Mouse (Mus musculus) liver, postnatal 0 days (tissue): ENCODE measurements around the gene Fam149a. TPM values are rescaled to one million over a fixed set of nuclear protein-coding genes. Genes with fewer than 3 reads are reported as not detected.

Source experiments
- ATAC-seq: fragments of 200-750 bp; cut with Nextera tagmentation; 2 replicates; pipeline ENCODE4 v1.8.0; 2017; ENCODE audit warnings: mild to moderate bottlenecking, moderate library complexity
- DNase-seq: peaks from one replicate; pipeline ENCODE4 v3.0.0-alpha.2; 2016
- H3K27ac ChIP-seq: fragments of 300-500 bp; sonication (generic); 2 replicates; pipeline ENCODE4 v1.5.1; 2014; ENCODE audit warnings: antibody characterized with exemption, moderate library complexity, mild to moderate bottlenecking, low read depth
- H3K27me3 ChIP-seq: fragments of 300-500 bp; sonication (generic); 2 replicates; pipeline ENCODE4 v1.6.1; 2014; ENCODE audit warnings: low read length, control low read depth, mixed read lengths; ENCODE audit not compliant: insufficient read depth
- H3K36me3 ChIP-seq: fragments of 300-500 bp; sonication (generic); replicated peaks from 2 replicates; pipeline ENCODE4 v1.6.1; 2014; ENCODE audit warnings: mild to moderate bottlenecking, control low read depth, low read length, moderate library complexity, mixed read lengths; ENCODE audit not compliant: insufficient read depth
- H3K4me1 ChIP-seq: fragments of 300-500 bp; sonication (generic); 2 replicates; pipeline ENCODE4 v1.6.1; 2014; ENCODE audit warnings: antibody characterized with exemption, mild to moderate bottlenecking, control low read depth; ENCODE audit not compliant: insufficient read depth
- H3K4me2 ChIP-seq: fragments of 300-500 bp; sonication (generic); 2 replicates; pipeline ENCODE4 v1.6.1; 2014; ENCODE audit warnings: low read depth, mild to moderate bottlenecking, low read length, moderate library complexity, mixed read lengths
- H3K4me3 ChIP-seq: fragments of 300-500 bp; sonication (generic); 2 replicates; pipeline ENCODE4 v1.5.1; 2014; ENCODE audit warnings: low read depth, low read length
- H3K9ac ChIP-seq: fragments of 300-500 bp; sonication (generic); replicated peaks from 2 replicates; pipeline ENCODE4 v1.6.1; 2014; ENCODE audit warnings: mild to moderate bottlenecking, moderate library complexity
- H3K9me3 ChIP-seq: fragments of 300-500 bp; sonication (generic); 2 replicates; pipeline ENCODE4 v1.6.1; 2016; ENCODE audit warnings: mild to moderate bottlenecking, control low read depth, low read length, mixed read lengths
- CTCF ChIP-seq: sonication (generic); IDR thresholded peaks from 2 replicates; pipeline ENCODE4 v1.5.1; 2016; ENCODE audit warnings: antibody characterized with exemption, low read depth
- EP300 ChIP-seq: IDR thresholded peaks from 2 replicates; pipeline ENCODE4 v1.6.1; 2016; ENCODE audit warnings: antibody characterized with exemption, low read depth, mild to moderate bottlenecking
- WGBS: fragments of 180-500 bp; shearing (Covaris S2); extraction: QIAGEN DNeasy Blood & Tissue Kit; methylation state at CpG from one replicate; pipeline ENCODE4 v1.1.7; 2014; ENCODE audit not compliant: insufficient replicate concordance; 5-methylcytosine and 5-hydroxymethylcytosine counted together
- polyA plus RNA-seq: library from polyadenylated mRNA; unstranded; fragments of >200 nt; fragmentation: Nextera tagmentation; extraction: Ambion mirVana; gene quantifications from 2 replicates; pipeline ENCODE4 v1.2.1, GENCODE M21; 2015

Gene Fam149a
- polyA plus RNA-seq, 1 experiment from 2014 or later, result 1.5 TPM

DNA sequence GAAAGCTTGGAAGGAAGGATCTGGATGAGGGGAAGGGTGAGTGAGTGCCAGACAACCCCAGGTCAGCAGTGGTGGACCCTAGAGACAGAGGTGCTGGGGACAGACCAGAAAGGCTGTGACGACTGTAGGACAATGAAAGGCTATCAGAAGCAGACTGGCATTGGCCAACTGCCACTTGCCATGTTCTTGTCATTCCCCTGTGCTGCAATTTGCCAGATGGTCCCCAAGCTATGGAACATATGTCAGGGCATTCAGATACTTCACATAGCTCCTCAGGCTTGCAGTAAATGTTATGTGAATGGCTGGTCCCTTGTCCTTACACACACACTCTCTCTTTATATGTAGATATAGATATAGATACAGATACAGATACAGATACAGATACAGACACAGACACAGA is 1.2 kb upstream of the Fam149a start:
- Histone ChIP-seq H3K27ac (no peak overlapping the region), H3K4me2 (no peak overlapping the region), H3K4me3 (no peak overlapping the region), H3K9ac (no peak overlapping the region), H3K27me3 (peaks cover 5% of the 10 kb centered on the region; the same call in 1 of the 2 replicates), H3K9me3 (no peaks in the 10 kb centered on the region), H3K4me1 (peaks cover 9% of the 10 kb centered on the region; the same call in 1 of the 2 replicates), H3K36me3 (no peaks in the 10 kb centered on the region)
- ATAC-seq (no peak), DNase-seq (no peak)
- WGBS, result 43% methylated on average over 1 of the region's 1 CpGs
- no peak for TF ChIP-seq EP300
- TF ChIP-seq CTCF, result no peak

DNA sequence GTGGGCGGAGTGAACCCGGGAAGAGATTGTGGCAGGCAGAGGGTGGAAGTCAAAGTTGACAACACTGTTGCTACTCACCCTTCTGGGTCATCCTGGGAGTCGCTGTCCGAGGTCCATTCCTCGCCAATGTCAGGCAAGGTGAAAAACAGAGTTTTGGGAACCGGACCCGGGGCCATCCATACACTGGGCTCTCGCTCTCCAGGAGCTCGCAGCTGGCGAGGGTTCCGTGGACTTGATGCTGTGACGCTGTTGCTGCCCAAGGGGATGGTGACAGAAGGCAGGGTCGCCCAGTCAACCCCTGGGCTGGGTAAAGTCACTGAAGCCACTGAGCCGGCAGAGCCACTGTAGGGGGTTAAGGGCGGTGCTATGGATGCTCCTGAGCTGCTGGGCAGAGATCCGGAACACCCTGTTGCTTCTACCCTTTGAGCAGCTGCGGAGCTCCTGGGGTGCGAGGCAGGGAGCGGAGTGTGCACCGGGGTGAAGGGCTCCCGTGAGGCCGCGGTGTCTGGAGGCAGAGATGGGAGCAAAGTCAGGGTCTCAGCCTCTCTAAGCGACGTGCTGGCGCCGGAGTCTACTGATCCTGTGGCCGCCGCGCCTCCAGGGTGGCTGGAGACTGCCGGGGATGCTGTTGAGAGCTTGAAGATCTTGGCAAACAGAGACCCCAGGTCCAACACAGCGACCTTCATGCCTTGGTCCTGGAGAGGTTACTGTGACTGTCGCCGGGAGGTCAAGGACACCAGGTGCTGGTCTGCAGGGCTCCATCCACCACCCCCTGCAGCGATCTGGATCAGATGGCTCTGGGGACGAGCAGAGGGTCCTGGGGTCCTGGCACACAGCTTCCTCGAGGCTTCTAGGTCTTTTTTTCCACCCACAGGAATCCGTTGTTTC is 772 bp downstream of the Fam149a start:
- H3K9ac ChIP-seq, result no peak overlapping the region
- H3K9me3 ChIP-seq, result no peaks in the 10 kb centered on the region
- no peak overlapping the region for H3K27ac ChIP-seq
- DNase-seq (no peak), ATAC-seq (no peak)
- peak overlapping the region; percentile 51 for H3K4me2 ChIP-seq
- WGBS, result 5% methylated on average over 38 of the region's 38 CpGs
- H3K4me3 ChIP-seq, result peak overlapping the region; percentile 10; the same call in 1 of the 2 replicates
- no peaks in the 10 kb centered on the region for H3K36me3 ChIP-seq
- no peak for TF ChIP-seq EP300
- TF ChIP-seq CTCF, result no peak
- peaks cover 5% of the 10 kb centered on the region; the same call in 1 of the 2 replicates for H3K27me3 ChIP-seq
- peaks cover 9% of the 10 kb centered on the region; the same call in 1 of the 2 replicates for H3K4me1 ChIP-seq

DNA sequence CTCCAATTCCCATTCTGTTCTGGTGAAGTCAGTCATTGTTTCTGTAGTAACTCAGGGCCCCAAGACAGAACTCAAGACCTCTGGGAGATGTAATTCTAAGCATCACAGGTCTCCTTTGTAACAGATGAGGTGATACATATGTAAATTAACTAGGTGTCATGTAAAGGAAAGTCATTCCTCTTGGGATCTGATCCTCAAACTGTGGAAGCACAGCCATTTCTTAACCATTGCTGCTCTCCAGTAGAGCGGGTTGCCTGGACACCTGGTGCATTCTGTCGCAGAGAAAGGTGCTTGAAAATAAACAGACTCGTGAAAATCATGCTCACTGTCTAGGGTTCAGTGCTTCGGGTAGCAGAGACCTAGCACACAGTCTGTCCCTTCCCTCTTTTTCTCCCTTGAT is 1.5 kb downstream of the Fam149a start:
- TF ChIP-seq EP300 (no peak), CTCF (no peak)
- Histone ChIP-seq H3K4me1 (peaks cover 9% of the 10 kb centered on the region; the same call in 1 of the 2 replicates), H3K27me3 (peaks cover 5% of the 10 kb centered on the region; the same call in 1 of the 2 replicates), H3K9me3 (no peaks in the 10 kb centered on the region), H3K27ac (no peak overlapping the region), H3K4me3 (no peak overlapping the region), H3K9ac (no peak overlapping the region), H3K36me3 (no peaks in the 10 kb centered on the region), H3K4me2 (no peak overlapping the region)
- 20% methylated on average over 4 of the region's 4 CpGs for WGBS
- ATAC-seq (no peak), DNase-seq (no peak)

DNA sequence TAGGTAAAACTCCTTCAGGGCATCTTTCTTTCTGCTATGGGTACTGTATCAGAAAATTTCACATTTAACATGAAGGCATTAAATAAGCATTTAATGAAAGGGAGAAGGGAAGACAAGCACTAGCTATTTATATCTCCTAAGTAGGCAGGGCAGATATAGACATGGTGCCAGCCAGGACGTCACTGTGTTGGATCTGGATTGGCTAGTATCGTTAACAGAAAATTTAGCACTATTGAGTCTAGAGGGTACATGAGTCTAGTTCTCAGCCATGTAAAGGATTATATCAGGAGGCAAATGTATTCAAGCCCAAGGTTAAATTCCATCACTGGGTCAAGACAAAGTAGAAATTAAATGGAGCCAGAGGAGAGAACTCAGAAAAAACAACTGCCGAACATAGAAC is 8.0 kb downstream of the Fam149a start:
- Histone ChIP-seq H3K9ac (no peak overlapping the region), H3K36me3 (no peaks in the 10 kb centered on the region), H3K4me1 (no peaks in the 10 kb centered on the region), H3K4me3 (no peak overlapping the region), H3K4me2 (no peak overlapping the region), H3K27me3 (no peaks in the 10 kb centered on the region), H3K9me3 (no peaks in the 10 kb centered on the region), H3K27ac (no peak overlapping the region)
- DNase-seq (no peak), ATAC-seq (no peak)
- 79% methylated on average over 3 of the region's 3 CpGs for WGBS
- TF ChIP-seq EP300, result no peak
- TF ChIP-seq CTCF, result no peak

DNA sequence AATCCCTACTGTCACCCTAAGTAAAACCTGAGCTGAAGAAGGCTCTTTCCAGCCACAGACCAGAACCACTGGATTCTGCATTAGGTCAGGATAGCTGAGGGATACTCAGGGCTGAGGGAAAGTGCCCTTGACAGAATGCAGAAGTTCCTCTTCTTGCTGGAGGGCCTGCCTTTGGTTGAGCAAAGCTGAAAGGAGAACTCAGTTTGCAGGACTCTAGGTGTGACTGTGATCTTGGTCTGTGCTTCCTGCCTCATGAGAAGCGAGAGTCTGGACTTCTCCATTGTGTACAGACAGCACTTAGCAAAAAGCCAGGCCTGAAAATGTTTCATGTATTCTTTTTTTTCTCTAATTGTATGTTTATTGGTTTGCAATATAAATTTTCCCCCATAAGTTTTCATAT is 14.9 kb downstream of the Fam149a start:
- Histone ChIP-seq H3K4me2 (no peak overlapping the region), H3K27ac (no peak overlapping the region), H3K4me3 (no peak overlapping the region), H3K4me1 (no peaks in the 10 kb centered on the region), H3K9ac (no peak overlapping the region), H3K36me3 (no peaks in the 10 kb centered on the region), H3K27me3 (no peaks in the 10 kb centered on the region), H3K9me3 (no peaks in the 10 kb centered on the region)
- 27% methylated on average over 1 of the region's 1 CpGs for WGBS
- DNase-seq, result no peak
- TF ChIP-seq CTCF (no peak), EP300 (no peak)
- ATAC-seq, result no peak

DNA sequence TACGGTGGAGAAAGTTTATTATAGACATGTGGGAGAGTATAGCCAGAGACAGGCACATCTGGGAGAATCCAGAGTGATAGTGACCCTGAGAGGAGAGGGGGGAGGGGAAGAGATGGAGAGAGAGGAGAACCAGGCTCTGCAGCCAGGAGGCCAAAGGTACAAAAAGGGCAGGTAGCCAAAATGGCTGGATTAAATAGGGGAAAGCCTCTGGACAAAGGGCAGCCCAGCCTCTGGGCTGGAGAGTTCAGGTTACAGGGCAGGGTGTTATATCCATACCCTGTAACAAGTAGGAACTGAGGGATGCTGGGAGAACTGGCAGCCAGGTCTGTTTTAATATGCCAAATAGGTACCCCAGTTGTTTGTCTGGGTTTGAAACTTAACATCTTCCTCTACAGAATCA is 18.9 kb downstream of the Fam149a start:
- Histone ChIP-seq H3K27me3 (no peaks in the 10 kb centered on the region), H3K9ac (no peak overlapping the region), H3K4me1 (no peaks in the 10 kb centered on the region), H3K9me3 (no peaks in the 10 kb centered on the region), H3K4me3 (no peak overlapping the region), H3K4me2 (no peak overlapping the region), H3K36me3 (no peaks in the 10 kb centered on the region), H3K27ac (no peak overlapping the region)
- DNase-seq, result no peak
- WGBS, result 77% methylated on average over 1 of the region's 1 CpGs
- no peak for TF ChIP-seq EP300
- ATAC-seq, result peak; percentile 50
